Mouse (Mus musculus) thymus, postnatal 4 days (tissue): Measurements from ENCODE around the gene Mat2a.
A peak's percentile ranks its signal among the peaks of the same experiment; 100 is the strongest.

Experiments used
- DNase-seq: peaks from one replicate; pipeline ENCODE4 v3.0.0; 2021

Gene Mat2a

DNA sequence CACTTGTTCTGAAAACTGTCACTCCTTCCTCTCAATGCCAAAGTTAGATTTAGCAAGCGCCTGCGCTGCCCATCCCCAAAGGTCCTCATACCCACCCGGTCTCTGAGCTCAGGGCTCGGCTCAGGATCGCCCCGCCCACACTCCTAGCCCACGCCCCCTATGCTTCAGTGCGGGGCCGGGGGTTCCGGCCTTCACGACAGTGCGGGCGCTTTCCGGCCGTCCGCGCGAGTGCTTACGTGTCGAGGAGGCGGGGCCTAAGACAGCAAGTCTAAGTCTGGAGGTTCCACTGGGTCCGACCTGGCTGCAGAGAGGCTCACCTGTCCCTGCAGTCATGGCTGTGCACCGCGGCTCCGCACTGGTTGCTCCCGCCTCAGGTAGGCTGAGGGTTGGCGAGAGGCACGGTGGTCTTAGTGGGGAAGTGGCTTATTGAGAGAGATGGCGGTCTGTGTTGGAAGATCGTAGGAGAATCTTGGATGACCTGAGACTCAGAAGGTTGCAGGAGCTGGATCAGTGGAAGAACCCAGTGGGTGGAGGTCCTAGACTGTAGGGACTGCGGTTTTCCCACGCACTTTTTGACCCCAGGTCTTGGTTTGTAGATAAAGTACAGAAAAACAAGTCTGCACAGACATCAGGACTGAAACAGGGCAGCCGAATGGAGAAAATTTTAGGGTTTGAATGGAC lies 25.1 kb downstream of the Mat2a start, which contains the start of gene Ggcx:
Gene Ggcx, plus strand, starts transcription at position 233 of the 681 bp plus-strand sequence.
- DNase-seq: peak; percentile 98

DNA sequence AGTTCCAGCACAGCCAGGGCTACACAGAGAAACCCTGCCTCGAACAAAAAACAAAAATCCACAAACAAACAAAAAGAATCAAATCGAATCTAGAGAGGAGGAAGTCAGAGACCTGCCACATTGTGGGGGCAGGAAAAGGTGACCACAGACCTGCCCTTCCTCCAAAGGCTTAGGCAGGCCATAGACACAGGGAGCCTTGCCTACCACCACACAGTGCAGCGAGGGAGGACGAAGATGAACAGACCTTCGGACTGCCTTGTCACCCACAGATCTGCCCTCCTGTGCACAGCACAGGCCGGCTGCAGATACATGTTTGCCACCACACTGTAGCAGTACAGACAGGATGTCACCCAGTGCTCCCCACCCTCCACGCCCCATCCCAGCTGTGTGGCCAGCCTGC lies 28.8 kb downstream of the Mat2a start:
- no peak for DNase-seq

DNA sequence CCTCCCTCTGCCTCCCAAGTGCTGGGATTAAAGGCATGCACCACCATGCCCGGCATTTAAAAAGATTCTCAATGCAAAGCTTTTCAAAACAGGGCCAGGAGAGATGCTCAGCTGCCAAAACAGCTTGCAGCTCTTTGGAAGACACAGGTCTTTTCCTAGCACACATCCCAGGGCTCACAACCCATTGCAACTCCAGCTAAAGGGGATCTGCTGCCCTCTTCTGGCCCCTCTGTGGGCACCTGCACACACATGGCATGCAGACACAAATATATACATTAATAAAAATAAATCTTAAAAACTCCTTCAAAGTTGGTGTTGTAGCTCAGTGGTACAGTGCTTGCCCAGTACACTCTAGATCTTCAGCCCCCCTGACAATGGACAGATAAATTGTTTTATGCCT lies 29.4 kb downstream of the Mat2a start:
- DNase-seq: peak; percentile 37

DNA sequence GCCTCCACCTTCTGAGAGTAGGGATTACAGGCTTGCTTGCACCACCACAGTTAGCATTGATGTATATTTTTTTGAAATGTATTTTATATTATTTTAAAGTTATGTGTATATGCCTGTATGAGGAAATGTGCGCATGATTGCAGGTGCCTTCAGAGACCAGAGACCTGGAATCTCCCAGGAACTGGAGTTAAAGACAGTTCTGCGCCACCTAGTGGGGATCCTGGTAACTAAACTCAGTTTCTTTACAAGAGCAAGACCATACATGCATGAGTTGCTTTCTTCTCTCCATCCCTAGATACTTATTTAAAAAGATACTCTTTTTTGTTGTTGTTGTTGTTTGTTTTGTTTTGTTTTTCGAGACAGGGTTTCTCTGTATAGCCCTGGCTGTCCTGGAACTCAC lies 29.8 kb downstream of the Mat2a start:
- peak; percentile 79 for DNase-seq

DNA sequence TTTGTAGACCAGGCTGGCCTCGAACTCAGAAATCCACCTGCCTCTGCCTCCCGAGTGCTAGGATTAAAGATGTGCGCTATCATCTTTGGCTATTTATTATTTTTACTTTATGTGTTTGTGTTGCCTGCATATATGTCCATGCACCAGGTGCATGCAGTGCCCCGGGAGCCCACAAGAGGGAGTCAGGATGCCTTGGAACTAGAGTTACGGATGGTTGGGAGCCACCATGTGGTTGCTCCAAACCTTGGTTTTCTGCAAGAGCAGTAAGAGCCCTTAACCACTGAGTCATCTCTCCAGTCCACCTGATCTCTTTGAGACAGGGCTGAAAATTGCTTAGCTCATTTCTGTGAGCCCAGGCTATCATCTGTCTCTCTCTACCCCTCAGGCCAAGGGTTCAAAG lies 32.2 kb downstream of the Mat2a start:
- DNase-seq: peak; percentile 91

DNA sequence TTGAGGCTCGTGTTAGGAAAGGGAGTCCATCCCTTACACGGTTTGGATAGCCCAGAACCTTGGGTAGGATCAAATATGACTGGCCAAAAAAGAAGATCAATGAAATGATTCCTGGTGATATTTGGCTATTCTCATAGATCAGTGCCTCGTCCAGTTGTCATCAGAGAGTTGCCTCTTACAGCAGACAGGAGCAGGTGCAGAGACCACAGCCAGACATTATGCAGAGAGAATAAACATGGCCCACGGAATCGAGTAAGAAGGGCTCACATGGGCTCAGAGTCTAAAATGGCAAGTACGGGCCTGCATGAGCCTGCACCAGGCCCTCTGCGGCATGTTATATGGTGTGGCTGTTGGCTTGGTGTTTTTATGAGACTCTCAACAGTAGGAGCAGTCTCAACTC lies 34.0 kb downstream of the Mat2a start:
- DNase-seq: no peak

DNA sequence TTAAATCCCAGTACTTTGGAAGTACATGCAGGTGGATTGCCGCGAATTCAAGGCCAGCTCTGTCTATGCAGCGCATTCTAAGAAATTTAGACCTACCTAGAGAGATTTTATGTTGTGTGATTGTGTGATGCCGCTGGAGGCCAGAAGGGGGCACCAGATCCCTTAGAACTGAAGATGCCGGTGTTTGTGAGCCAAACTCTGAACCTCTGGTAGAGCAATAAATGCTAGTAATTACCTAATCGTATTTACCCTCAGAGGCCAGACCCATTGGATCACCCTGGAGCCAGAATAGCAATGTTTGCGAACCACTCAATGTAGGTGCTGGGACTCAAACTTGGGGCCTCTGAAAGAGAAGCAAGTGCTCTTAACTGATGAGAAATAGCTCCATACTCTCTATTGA lies 37.5 kb downstream of the Mat2a start:
- DNase-seq: peak; percentile 87

DNA sequence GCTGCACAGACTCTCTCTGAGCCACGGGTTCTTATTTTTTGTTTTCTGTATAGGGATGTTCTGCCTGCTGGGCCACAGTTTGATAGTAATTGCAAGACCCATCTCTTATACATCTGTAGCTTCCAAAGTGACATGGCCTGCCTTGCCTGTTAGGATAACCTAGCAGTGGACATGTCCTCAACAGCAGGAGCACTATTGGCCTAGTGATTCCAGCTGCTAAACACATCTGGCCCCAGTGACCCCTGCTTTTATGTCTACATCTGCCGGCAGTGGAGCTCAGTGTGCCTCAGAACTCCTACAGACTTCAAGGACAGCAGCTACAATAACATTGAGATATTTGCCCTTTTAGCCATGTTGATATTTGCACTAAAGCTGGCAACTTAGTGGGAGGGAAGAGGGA lies 39.4 kb downstream of the Mat2a start:
- DNase-seq: no peak

DNA sequence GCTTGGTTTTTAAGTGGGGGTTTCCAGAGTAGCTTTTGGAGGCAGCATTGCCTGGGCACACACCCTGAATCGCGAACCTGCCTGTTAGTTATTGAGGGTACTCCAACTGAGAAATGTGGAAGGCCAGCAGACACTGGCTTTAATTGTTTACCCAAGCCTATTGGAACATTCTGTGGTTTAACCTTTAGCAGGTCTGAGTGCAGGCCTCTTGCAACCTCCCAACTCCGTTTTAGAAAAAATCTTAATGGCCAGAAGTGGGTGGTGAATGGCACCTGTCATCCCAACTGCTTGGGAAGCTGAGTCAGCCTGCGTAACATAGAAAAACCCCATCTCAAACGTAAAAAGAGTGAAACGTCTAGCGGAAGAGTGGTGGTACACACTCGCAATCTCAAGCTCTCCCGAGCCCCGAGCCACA lies 42.5 kb downstream of the Mat2a start:
- no peak for DNase-seq

DNA sequence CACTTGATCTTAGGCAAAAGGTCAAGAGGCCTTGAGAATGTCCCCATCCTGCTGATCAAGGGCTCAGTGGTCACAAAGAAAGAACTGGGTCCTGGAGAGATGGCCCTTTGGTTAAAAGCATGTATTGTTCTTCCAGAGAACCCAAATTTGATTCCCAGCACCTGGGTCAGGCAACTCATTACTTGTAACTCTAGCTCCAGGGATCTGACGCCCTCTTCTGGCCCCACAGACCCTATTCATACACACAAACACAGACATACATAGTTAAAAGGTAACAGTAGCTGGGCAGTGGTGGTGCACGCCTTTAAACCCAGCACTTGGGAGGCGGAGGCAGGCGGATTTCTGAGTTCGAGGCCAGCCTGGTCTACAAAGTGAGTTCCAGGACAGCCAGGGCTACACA lies 47.0 kb downstream of the Mat2a start:
- no peak for DNase-seq

DNA sequence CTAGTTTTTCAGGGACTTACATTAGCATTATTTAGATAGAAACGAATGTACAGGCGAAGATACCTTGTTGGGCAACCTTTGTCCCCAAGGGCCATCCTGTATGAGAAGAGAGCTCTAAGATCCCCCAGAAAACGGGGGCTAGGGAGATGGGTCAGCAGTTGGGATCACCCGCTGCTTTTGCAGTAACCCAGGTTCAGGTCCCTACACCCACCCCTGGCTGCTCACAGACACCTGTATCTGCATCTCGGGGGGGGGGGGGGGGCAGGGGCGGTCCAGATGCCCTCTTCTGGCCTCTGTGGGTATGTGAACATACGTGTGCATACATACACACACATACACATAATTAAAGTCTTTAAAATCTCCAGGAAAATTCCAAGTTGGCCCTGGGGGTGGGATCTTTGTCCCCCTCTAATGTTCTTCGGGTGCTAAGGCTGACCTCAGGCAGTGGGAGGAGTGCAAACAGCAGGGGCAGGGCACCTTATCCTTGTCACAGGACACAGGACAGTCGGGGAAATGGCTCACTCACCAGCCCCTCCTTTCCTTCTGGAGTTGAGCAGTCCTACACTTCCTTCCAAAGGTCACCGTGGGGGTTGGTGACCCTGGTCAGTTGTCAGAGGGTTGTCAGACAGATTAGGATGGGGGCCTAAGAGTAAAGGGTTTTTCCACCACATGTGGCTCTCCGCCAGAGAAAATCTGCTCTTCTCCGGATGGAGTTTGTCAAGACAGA lies 48.4 kb downstream of the Mat2a start:
- peak; percentile 32 for DNase-seq

DNA sequence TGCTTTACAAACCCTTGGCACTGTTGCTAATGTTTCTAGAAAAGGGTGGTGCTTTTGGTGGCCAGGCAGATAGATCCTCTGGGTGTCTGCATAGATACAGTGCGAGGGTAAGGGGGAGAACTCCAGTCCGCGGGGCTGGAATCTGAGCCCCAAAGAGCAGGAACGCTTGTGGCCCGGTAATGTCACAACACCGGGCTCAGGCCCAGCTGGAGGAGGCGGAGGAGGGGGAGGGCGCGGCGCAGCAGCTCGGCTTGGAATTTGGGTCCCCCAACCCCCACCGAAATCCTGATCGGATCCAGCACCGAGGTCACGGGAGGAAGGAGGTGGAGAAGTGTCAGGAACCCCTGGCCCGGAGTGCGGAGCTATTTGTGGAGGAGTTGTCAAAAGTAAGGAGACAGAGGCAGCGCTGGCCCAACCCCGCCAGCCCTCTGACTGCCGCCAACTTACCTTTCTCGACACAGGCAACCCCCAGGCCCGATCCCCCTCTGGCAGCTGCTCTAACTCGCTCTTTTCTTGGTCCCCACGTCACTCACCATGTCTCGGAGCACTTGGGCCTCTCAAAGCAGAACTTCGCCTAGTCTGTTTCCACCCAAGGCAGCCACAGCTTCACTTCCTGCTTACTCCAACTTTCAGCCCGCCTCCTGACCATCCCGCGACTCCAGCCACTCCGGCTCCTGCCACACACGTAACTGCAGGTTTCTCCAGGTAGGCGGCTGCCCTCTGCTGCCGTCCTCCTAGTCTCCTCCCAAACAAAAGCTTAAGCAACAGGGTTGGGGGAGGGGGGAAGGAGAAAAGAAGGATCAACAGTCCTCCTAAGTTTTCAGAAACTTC lies 49.2 kb downstream of the Mat2a start, which contains the start of gene Vamp8:
Gene Vamp8, minus strand, starts transcription at position 763 of the 831 bp plus-strand sequence.
- peak; percentile 77 for DNase-seq

DNA sequence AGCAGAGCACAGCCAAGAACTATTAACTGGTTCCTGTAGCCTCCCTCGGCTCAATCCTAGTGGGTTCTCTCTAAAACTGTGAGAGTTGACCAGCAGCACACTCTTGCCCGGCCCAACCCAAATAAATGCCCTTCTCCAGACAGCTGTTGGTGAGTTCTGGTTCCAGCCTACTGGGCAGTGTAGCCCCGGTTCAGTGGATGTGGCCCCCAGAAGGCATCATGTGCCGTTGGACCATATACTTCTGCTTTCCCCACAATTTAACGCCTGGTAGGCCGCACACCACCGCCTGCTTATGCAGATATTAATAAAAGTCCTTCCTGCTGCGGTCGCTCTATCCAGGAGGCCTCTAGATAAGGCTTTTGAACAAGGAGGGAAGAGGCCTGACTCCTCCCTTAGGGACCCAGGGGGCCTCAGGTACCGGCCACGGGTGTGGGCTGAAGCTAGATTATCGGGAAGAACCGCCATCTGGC lies 49.9 kb downstream of the Mat2a start:
- DNase-seq: no peak

DNA sequence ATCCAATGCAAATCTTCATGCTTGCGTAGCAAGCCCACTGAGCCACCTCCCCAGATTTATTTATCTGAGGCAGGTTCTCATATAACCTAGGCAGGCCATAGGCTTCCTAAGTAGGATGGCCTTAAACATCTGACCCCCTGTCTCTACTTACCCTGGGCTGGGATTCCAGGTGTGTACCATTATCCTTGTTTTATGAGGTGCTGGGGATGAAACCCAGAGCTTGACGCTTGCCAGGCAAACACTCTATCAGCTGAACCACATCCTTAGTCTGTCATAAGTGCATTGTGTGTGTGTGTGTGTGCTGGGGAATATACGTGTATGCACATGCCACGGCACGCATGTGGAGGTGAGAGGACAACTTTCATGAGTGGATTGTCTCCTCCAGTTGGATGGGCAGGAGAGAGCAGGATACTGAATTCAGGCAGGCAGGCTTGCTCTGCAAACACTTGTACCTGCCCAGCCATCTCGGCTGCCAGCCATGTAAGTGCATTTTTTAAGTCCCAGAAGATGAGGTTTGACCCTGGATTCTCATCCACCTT lies 50.5 kb downstream of the Mat2a start:
- DNase-seq: no peak

DNA sequence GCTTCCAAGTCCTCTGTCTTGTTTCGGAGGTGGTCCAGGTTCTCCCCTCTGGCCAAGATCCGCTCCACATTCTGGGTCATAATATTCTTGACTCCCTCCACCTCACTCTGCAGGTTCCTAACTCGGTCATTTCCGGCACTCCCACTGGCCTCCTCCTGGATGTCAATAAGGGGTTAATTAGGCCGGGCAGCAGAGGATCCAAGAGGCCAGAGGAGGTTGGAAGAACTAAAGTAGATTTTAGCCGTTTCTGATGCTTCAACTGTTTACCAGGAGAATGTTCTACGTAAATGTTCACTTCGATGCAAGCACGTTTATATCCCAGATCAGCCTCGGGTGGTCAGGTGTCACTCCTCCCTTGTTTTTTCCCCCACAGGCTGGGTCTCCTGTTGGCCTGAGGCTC lies 51.1 kb downstream of the Mat2a start:
- DNase-seq: no peak

DNA sequence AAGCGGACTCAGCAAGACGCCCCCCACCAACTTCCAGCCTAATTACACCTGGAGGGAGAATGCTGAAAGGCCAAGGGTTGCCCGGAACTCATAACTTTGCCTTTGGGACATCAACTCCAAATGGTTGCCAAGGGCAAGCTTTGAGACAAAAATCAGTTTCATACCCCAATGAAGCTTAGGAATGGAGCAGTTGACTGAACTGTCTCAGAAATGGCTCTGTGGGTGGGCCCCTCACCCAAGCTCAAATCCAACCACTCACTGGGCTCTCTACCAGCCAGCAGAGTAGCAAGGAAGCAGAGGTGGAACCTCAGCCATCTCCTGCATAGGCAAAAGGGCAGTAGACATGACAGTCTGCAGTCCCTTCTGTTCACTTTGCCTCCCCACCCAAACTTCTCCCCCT lies 51.5 kb downstream of the Mat2a start:
- no peak for DNase-seq

DNA sequence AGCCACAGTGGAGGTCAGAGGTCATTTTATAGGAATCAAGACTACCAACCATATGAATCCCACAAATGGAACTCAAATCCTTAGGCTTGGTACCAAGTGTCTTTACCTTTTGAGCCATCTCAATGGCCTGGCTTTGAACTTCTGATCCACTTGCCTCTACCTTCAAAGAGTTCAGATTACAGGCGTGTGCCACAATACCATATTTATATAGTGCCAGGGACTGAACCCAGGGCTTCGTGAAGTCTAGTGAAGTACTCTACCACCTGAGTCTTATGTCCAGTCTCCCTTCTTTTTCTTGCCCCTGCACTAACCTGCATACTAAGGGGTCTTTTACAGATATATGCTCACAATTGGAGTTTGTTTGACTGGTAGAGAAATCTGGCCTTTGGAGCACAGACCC lies 52.8 kb downstream of the Mat2a start:
- DNase-seq: no peak

DNA sequence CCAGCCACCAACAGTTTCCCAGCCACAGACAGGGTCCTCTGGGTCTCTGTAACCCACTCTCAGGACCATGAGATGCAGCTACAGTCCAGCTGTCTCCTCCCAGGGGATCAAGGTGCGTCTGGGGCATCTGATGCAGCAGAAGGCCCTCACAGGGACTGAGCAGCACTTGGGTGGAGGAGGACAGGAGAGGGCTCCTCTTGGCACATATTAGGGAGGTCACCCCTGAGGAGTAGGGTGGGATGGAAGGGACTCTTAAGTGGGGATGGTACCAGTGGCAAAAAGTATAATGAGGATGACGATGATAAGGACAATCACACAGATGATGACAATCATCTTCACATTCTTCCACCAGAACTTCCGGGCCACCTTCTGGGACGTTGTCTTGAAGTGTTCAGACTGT lies 54.1 kb downstream of the Mat2a start:
- no peak for DNase-seq

DNA sequence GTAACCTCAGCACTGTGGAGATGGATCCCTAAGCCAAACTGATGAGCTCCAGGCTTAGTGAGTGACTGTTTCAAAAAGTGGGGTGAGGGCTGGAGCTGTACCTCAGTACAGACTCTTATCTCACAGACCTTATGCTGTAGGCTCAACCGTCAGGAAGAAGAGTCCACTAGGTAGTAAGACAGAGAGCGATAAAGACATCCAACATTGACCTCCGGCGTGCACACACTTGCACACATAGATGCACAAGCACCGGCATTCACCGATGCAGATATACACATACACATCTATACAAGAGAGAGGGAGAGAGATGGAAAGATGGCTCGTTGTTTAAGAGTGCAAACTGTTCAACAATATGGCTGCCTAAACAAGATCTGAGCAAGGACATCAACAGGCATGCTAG lies 55.4 kb downstream of the Mat2a start:
- DNase-seq: no peak

DNA sequence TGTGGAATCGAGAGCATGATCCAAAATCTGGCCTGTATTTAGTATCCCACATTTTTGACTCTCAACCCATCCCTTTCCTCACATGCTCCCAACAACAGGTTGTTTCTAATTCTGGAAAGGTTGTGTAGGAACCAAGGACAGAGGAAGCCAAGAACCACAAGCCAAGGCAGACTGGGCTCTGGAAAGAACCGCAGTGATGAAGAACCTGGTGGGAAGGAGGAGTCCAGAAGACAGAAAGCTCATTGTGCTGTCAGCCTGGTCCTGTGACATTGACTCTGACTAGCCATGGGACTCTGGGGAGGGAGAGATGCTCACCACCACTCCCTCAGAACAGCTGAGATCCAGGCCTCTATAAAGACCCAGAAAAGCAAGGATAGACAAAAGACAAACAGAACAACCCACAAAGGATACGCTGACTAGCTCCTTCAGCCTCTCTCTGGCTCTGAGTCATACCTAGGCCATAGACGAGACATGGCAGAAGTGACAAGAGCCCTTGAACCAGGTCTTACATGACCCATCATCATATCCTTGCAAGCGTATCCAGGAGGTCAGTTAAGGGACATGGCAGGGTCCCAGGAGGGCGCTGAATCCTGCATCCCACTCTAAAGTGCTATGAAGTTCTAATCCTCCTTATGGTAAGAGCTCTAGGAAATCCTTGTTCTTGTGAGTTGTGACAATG lies 56.1 kb downstream of the Mat2a start:
- DNase-seq: no peak
